Mouse (Mus musculus) CH12.LX (cell line): ENCODE measurements around the gene Mnd1. TPM values are rescaled to one million over a fixed set of nuclear protein-coding genes. Genes with fewer than 3 reads are reported as not detected.

Source experiments
- DNase-seq: peaks from one replicate; pipeline ENCODE4 v3.0.0-alpha.2; 2013; ENCODE audit errors: extremely low read depth
- H3K27ac ChIP-seq: 2 replicates; pipeline ENCODE4 v1.5.1; 2012; ENCODE audit warnings: low read depth, mild to moderate bottlenecking, control low read depth, moderate library complexity; ENCODE audit not compliant: insufficient read depth
- H3K27me3 ChIP-seq: replicated peaks from 2 replicates; pipeline ENCODE3; 2012; ENCODE audit warnings: inconsistent platforms
- H3K36me3 ChIP-seq, 2 experiments: replicated peaks in 1 of 2; 2 replicates each; pipeline versions ENCODE3 to v1.6.1; 2012; ENCODE audit warnings: inconsistent platforms in 1 of 2, low read length in 1 of 2, mild to moderate bottlenecking in 1 of 2, mixed read lengths in 1 of 2, moderate library complexity in 1 of 2; ENCODE audit not compliant: control insufficient read depth in 1 of 2, insufficient read depth in 1 of 2
- H3K4me1 ChIP-seq, 2 experiments: 2 replicates each; pipeline ENCODE4 v1.6.1; 2012; ENCODE audit warnings: inconsistent platforms in 1 of 2, moderate library complexity in 1 of 2; ENCODE audit not compliant: insufficient read depth in 2 of 2, control insufficient read depth in 1 of 2
- H3K4me2 ChIP-seq: 2 replicates; pipeline ENCODE4 v1.6.1; 2012; ENCODE audit warnings: low read depth, mild to moderate bottlenecking, control low read depth; ENCODE audit not compliant: poor library complexity, insufficient read depth, severe bottlenecking
- H3K4me3 ChIP-seq, 3 experiments: fragments of 150-350 bp in 1 of 3; sonication (generic) in 1 of 3; replicated peaks in 1 of 3; 2 replicates each; pipeline versions ENCODE3 to v1.5.1; 2011 to 2012; ENCODE audit warnings: low read depth in 2 of 3, low read length in 2 of 3, mild to moderate bottlenecking in 2 of 3, moderate library complexity in 2 of 3, control low read depth in 1 of 3, improper control_type of control experiment in 1 of 3, inconsistent platforms in 1 of 3, mixed read lengths in 1 of 3; ENCODE audit not compliant: poor library complexity in 1 of 3
- H3K79me2 ChIP-seq: replicated peaks from 2 replicates; pipeline ENCODE4 v1.6.1; 2012; ENCODE audit warnings: mild to moderate bottlenecking, moderate library complexity; ENCODE audit not compliant: control insufficient read depth, poor library complexity, insufficient read depth, severe bottlenecking; ENCODE audit errors: extremely low read depth
- H3K9ac ChIP-seq: 2 replicates; pipeline ENCODE4 v1.6.1; 2012; ENCODE audit warnings: low read depth, mild to moderate bottlenecking, control low read depth, moderate library complexity; ENCODE audit not compliant: insufficient read depth
- H3K9me3 ChIP-seq: replicated peaks from 2 replicates; pipeline ENCODE3; 2012; ENCODE audit warnings: low read length, inconsistent platforms, mixed read lengths
- BHLHE40 ChIP-seq: IDR thresholded peaks from 2 replicates; pipeline ENCODE4 v1.6.1; 2011; ENCODE audit warnings: mild to moderate bottlenecking, low read depth, low read length, improper control_type of control experiment
- CTCF ChIP-seq, 2 experiments: IDR thresholded peaks in 1 of 2; conservative IDR thresholded peaks in 1 of 2; 2 replicates each; pipeline ENCODE4 v1.5.1; 2011 to 2012; ENCODE audit warnings: low read depth in 2 of 2, low read length in 2 of 2, improper control_type of control experiment in 1 of 2, inconsistent platforms in 1 of 2, mild to moderate bottlenecking in 1 of 2, moderate library complexity in 1 of 2
- E2F4 ChIP-seq: IDR thresholded peaks from 2 replicates; pipeline ENCODE4 v1.6.1; 2011; ENCODE audit warnings: low read depth, low read length, improper control_type of control experiment; ENCODE audit not compliant: insufficient replicate concordance
- ELF1 ChIP-seq: IDR thresholded peaks from 2 replicates; pipeline ENCODE4 v1.6.1; 2014; ENCODE audit warnings: low read depth, mild to moderate bottlenecking, inconsistent platforms, low read length, improper control_type of control experiment
- EP300 ChIP-seq: IDR thresholded peaks from 2 replicates; pipeline ENCODE4 v1.6.1; 2011; ENCODE audit warnings: low read length, improper control_type of control experiment
- HCFC1 ChIP-seq: IDR thresholded peaks from 2 replicates; pipeline ENCODE4 v1.6.1; 2012; ENCODE audit warnings: low read depth, mild to moderate bottlenecking, inconsistent platforms, low read length, improper control_type of control experiment
- IRF4 ChIP-seq: IDR thresholded peaks from 2 replicates; pipeline ENCODE4 v1.6.1; 2014; ENCODE audit warnings: low read depth, mild to moderate bottlenecking, inconsistent platforms, low read length, improper control_type of control experiment
- KAT2A ChIP-seq: IDR thresholded peaks from 2 replicates; pipeline ENCODE4 v1.6.1; 2012; ENCODE audit warnings: low read length, improper control_type of control experiment, inconsistent platforms; ENCODE audit not compliant: insufficient replicate concordance
- MAFK ChIP-seq: IDR thresholded peaks from 2 replicates; pipeline ENCODE4 v1.6.1; 2011; ENCODE audit warnings: low read length, improper control_type of control experiment; ENCODE audit not compliant: insufficient replicate concordance
- MAX ChIP-seq: IDR thresholded peaks from 2 replicates; pipeline ENCODE4 v1.6.1; 2011; ENCODE audit warnings: low read length, improper control_type of control experiment
- MYC ChIP-seq: IDR thresholded peaks from 2 replicates; pipeline ENCODE4 v1.6.1; 2011; ENCODE audit warnings: low read depth, mild to moderate bottlenecking, improper control_type of control experiment, low read length
- NRF1 ChIP-seq: IDR thresholded peaks from 2 replicates; pipeline ENCODE4 v1.6.1; 2014; ENCODE audit warnings: low read depth, mild to moderate bottlenecking, inconsistent platforms, low read length, improper control_type of control experiment, moderate library complexity
- PAX5 ChIP-seq: IDR thresholded peaks from 2 replicates; pipeline ENCODE4 v1.6.1; 2012; ENCODE audit warnings: low read length, inconsistent platforms, mixed read lengths
- TBP ChIP-seq: conservative IDR thresholded peaks from 2 replicates; pipeline ENCODE4 v1.6.1; 2011; ENCODE audit warnings: low read depth, low read length, improper control_type of control experiment
- ZKSCAN1 ChIP-seq: IDR thresholded peaks from 2 replicates; pipeline ENCODE4 v1.6.1; 2012; ENCODE audit warnings: low read depth, inconsistent platforms, low read length, improper control_type of control experiment, borderline replicate concordance
- dilution Hi-C: fragments of 300-500 bp; cut with MboI; formaldehyde crosslinking; loops from 2 replicates; pipeline ENCODE4 v1.14.3; 2020; ENCODE audit warnings: low sequenced_read_pairs; ENCODE audit not compliant: extremely low pct_unique_long_range_greater_than_20kb, extremely low pct_ligation_motif_present
- in situ Hi-C: fragments of 300-500 bp; cut with MboI; formaldehyde crosslinking; loops from 3 replicates; pipeline ENCODE4 v1.14.3; 2019; ENCODE audit warnings: low sequenced_read_pairs, low pct_ligation_motif_present, low pct_unique_long_range_greater_than_20kb, mixed read lengths
- polyA plus RNA-seq: library from polyadenylated mRNA; unstranded; fragments of >175 nt; gene quantifications from 2 replicates; pipeline ENCODE4 v1.2.1, GENCODE M21; 2012; ENCODE audit warnings: low read depth; ENCODE audit not compliant: insufficient read length
- total RNA-seq, 2 experiments: library from RNA; depleted of rRNA; stranded (reverse); fragments of 300-350 nt in 1 of 2; fragments of >200 nt in 1 of 2; gene quantifications; 2 replicates each; pipeline ENCODE4 v1.2.3; 2012 to 2014

Gene Mnd1
- total and polyA plus RNA-seq, 3 experiments, result 14.2 to 23.1 (median 19.0) TPM

GRCm38 (mm10) chr3:84076543-84077332, 78.8 kb downstream of the Mnd1 start:
- in situ Hi-C loops, result no loop called here

GRCm38 (mm10) chr3:84075516-84075915, 80.1 kb downstream of the Mnd1 start:
- no peaks in the 10 kb centered on the region for H3K9me3 ChIP-seq
- peaks cover 22 to 50% of the 10 kb centered on the region in 2 experiments for H3K4me1 ChIP-seq
- no peak for TF ChIP-seq KAT2A
- TF ChIP-seq HCFC1, result no peak
- TF ChIP-seq EP300, result no peak
- TF ChIP-seq NRF1, result no peak
- TF ChIP-seq ELF1, result no peak
- TF ChIP-seq E2F4, result no peak
- no peak for TF ChIP-seq MYC
- DNase-seq, result no peak
- dilution Hi-C loops (no loop called here), in situ Hi-C loops (no loop called here)
- H3K79me2 ChIP-seq, result no peaks in the 10 kb centered on the region
- H3K4me3 ChIP-seq, result no peak overlapping the region
- H3K4me2 ChIP-seq, result no peak overlapping the region
- no peaks in the 10 kb centered on the region for H3K27me3 ChIP-seq
- H3K36me3 ChIP-seq, result no peaks in the 10 kb centered on the region
- H3K9ac ChIP-seq, result no peak overlapping the region
- H3K27ac ChIP-seq, result no peak overlapping the region

More at GRCm38 (mm10) chr3:84076543-84077332, 78.8 kb downstream of the Mnd1 start:
- Histone ChIP-seq H3K4me2 (no peak overlapping the region), H3K27ac (no peak overlapping the region), H3K9me3 (no peaks in the 10 kb centered on the region), H3K79me2 (no peaks in the 10 kb centered on the region), H3K4me3 (no peak overlapping the region), H3K4me1 (peaks cover 12 to 37% of the 10 kb centered on the region in 2 experiments), H3K9ac (no peak overlapping the region), H3K36me3 (no peaks in the 10 kb centered on the region), H3K27me3 (no peaks in the 10 kb centered on the region)
- TF ChIP-seq MYC (no peak), KAT2A (no peak), ZKSCAN1 (no peak), BHLHE40 (no peak), ELF1 (no peak), MAFK (no peak), CTCF (conservative IDR thresholded peaks at IDR 0.05 in 1 of 2, IDR thresholded peaks at IDR 0.05 in 1 of 2; ENCODE audit: low read depth in 2 of 2, low read length in 2 of 2) (peak in 1 of 2 experiments; percentile 17; a peak in 2 of 4 replicates), PAX5 (no peak)
- dilution Hi-C loops, result no loop called here
- no peak for DNase-seq

GRCm38 (mm10) chr3:84074777-84075176, 80.8 kb downstream of the Mnd1 start:
- Histone ChIP-seq H3K27me3 (no peaks in the 10 kb centered on the region), H3K4me1 (peaks cover 24 to 57% of the 10 kb centered on the region in 2 experiments), H3K9me3 (no peaks in the 10 kb centered on the region), H3K4me3 (no peak overlapping the region), H3K27ac (no peak overlapping the region), H3K36me3 (no peaks in the 10 kb centered on the region), H3K79me2 (no peaks in the 10 kb centered on the region)
- dilution Hi-C loops (no loop called here), in situ Hi-C loops (loop anchor here (5.0 to 25.0 kb wide), 2 partner anchors 42 to 238 kb away; partner anchors contain the start of gene Trim2)
- peak; percentile 37; the same call in 1 of the 2 replicates for TF ChIP-seq EP300
- peak; percentile 47; the same call in 1 of the 2 replicates for TF ChIP-seq IRF4
- peak; percentile 50; the same call in 1 of the 2 replicates for TF ChIP-seq MYC
- TF ChIP-seq TBP, result no peak
- peak; percentile 45; the same call in 1 of the 2 replicates for TF ChIP-seq MAX
- TF ChIP-seq BHLHE40, result peak; percentile 94
- TF ChIP-seq, all 38 proteins: peak for 5
- no peak overlapping the region for H3K4me2 ChIP-seq
- peak; percentile 48 for DNase-seq
- no peak overlapping the region for H3K9ac ChIP-seq
